Mouse (Mus musculus) ES-E14 (cell line): ENCODE measurements around the gene Car3.

Experiments used
- CHD2 ChIP-seq: IDR thresholded peaks from 2 replicates; pipeline ENCODE4 v1.6.1; 2014; ENCODE audit warnings: mild to moderate bottlenecking, low read depth, low read length, inconsistent platforms
- HCFC1 ChIP-seq: IDR thresholded peaks from 2 replicates; pipeline ENCODE4 v1.6.1; 2012; ENCODE audit warnings: low read length, inconsistent platforms, borderline replicate concordance; ENCODE audit not compliant: insufficient read depth
- MAFK ChIP-seq: IDR thresholded peaks from 2 replicates; pipeline ENCODE4 v1.6.1; 2014; ENCODE audit warnings: mild to moderate bottlenecking, low read depth, low read length, inconsistent platforms; ENCODE audit not compliant: insufficient read depth

- TF ChIP-seq CHD2 (no peak), HCFC1 (no peak), MAFK (no peak)
Measured at GRCm38 (mm10) chr3:14819844-14820504, 43.3 kb upstream of the Car3 start.
